ENCODE assay signal across 10 mouse cellular contexts in genomic region chr1:131882787-131883186, GRCm38 (mm10). TPM values are rescaled to one million over a fixed set of nuclear protein-coding genes. Genes with fewer than 3 reads are reported as not detected.
A peak's percentile ranks its signal among the peaks of the same experiment; 100 is the strongest.
DNase-seq lines count a peak whose midpoint lies in the region; ATAC-seq and TF ChIP-seq lines count a peak whose summit lies in the region.
"Had no signal": no experiment of that assay in that cellular context is flagged by ENCODE, and none has a peak within 500 bp of the region (broad histone marks: within the 10 kb centered on the region; RNA-seq: fewer than 3 reads in every experiment).

No protein-coding gene starts in this region.

- peak; percentile 73 for TF ChIP-seq RAD21 in CH12.LX (IDR thresholded peaks at IDR 0.05; ENCODE audit: low read depth, low read length)

- no peaks in the 10 kb centered on the region for H3K4me1 ChIP-seq in heart, postnatal 0 days (ENCODE audit: control insufficient read depth, insufficient read depth)
- H3K4me1 ChIP-seq in heart, embryonic 11.5 days (ENCODE audit: control insufficient read depth, insufficient read depth, low read length): no peaks in the 10 kb centered on the region
- H3K4me1 ChIP-seq in CH12.LX (ENCODE audit: control insufficient read depth in 1 of 2, insufficient read depth in 2 of 2): peaks cover 0 to 4% of the 10 kb centered on the region in 2 experiments; a peak in 1 of 4 replicates
- H3K4me1 ChIP-seq in hindbrain, embryonic 12.5 days: peaks cover 8% of the 10 kb centered on the region; the same call in 1 of the 2 replicates
- H3K4me1 ChIP-seq: hindbrain, embryonic 15.5 days; neural tube, embryonic 12.5 days had no signal

- TF ChIP-seq CTCF in heart, postnatal 0 days (IDR thresholded peaks at IDR 0.05; ENCODE audit: low read depth): peak; percentile 35
- TF ChIP-seq CTCF in CH12.LX (conservative IDR thresholded peaks at IDR 0.05 in 1 of 2, IDR thresholded peaks at IDR 0.05 in 1 of 2; ENCODE audit: low read depth in 2 of 2, low read length in 2 of 2): peak; percentile 71 to 86

- no peak for TF ChIP-seq EP300 in heart, postnatal 0 days (IDR thresholded peaks at IDR 0.05; ENCODE audit: low read depth)
- TF ChIP-seq EP300 in CH12.LX (IDR thresholded peaks at IDR 0.05; ENCODE audit: low read length): no peak

- no peak overlapping the region for H3K4me3 ChIP-seq in heart, postnatal 0 days (ENCODE audit: low read depth, low read length)
- H3K4me3 ChIP-seq in heart, embryonic 11.5 days (ENCODE audit: low read depth, low read length): no peak overlapping the region
- no peak overlapping the region for H3K4me3 ChIP-seq in CH12.LX (replicated peaks in 1 of 3; ENCODE audit: low read depth in 2 of 3, low read length in 2 of 3, poor library complexity in 1 of 3)
- H3K4me3 ChIP-seq in hindbrain, embryonic 12.5 days: no peak overlapping the region
- H3K4me3 ChIP-seq: hindbrain, embryonic 15.5 days; neural tube, embryonic 12.5 days had no signal

- dilution Hi-C loops in CH12.LX (cut with MboI; ENCODE audit: extremely low pct_ligation_motif_present, extremely low pct_unique_long_range_greater_than_20kb, low sequenced_read_pairs): no loop called here

- H3K4me2 ChIP-seq in heart, postnatal 0 days (ENCODE audit: low read depth, low read length): no peak overlapping the region
- H3K4me2 ChIP-seq in heart, embryonic 11.5 days: no peak overlapping the region
- no peak overlapping the region for H3K4me2 ChIP-seq in CH12.LX (ENCODE audit: insufficient read depth, low read depth, poor library complexity, severe bottlenecking)
- H3K4me2 ChIP-seq in hindbrain, embryonic 12.5 days (replicated peaks): no peak overlapping the region
- H3K4me2 ChIP-seq: hindbrain, embryonic 15.5 days; neural tube, embryonic 12.5 days had no signal

- H3K27me3 ChIP-seq in heart, postnatal 0 days (ENCODE audit: control insufficient read depth, insufficient read depth, low read length): no peaks in the 10 kb centered on the region
- no peaks in the 10 kb centered on the region for H3K27me3 ChIP-seq in heart, embryonic 11.5 days (ENCODE audit: control insufficient read depth, insufficient read depth, low read length)
- no peaks in the 10 kb centered on the region for H3K27me3 ChIP-seq in CH12.LX (replicated peaks)
- no peaks in the 10 kb centered on the region for H3K27me3 ChIP-seq in hindbrain, embryonic 12.5 days
- H3K27me3 ChIP-seq: hindbrain, embryonic 15.5 days; neural tube, embryonic 12.5 days had no signal

- in situ Hi-C loops in CH12.LX (cut with MboI; ENCODE audit: low pct_ligation_motif_present, low pct_unique_long_range_greater_than_20kb, low sequenced_read_pairs): no loop called here

- no peaks in the 10 kb centered on the region for H3K36me3 ChIP-seq in heart, postnatal 0 days (replicated peaks; ENCODE audit: control insufficient read depth, insufficient read depth, low read length)
- no peaks in the 10 kb centered on the region for H3K36me3 ChIP-seq in heart, embryonic 11.5 days (ENCODE audit: control insufficient read depth, insufficient read depth, low read length)
- H3K36me3 ChIP-seq in CH12.LX (replicated peaks in 1 of 2; ENCODE audit: control insufficient read depth in 1 of 2, insufficient read depth in 1 of 2, low read length in 1 of 2): no peaks in the 10 kb centered on the region
- H3K36me3 ChIP-seq in hindbrain, embryonic 12.5 days: no peaks in the 10 kb centered on the region
- H3K36me3 ChIP-seq: hindbrain, embryonic 15.5 days; neural tube, embryonic 12.5 days had no signal

- DNase-seq in heart, postnatal 0 days (ENCODE audit: low spot score): no peak
- peak; percentile 41 for DNase-seq in CH12.LX (ENCODE audit: extremely low read depth)
- DNase-seq in naive thymus-derived CD4-positive, alpha-beta T cell, adult 2 months (ENCODE audit: low read depth): peak; percentile 70
- no peak for DNase-seq in layer of hippocampus, adult 9-10 months (ENCODE audit: low spot score)

- TF ChIP-seq POLR2A in CH12.LX (IDR thresholded peaks at IDR 0.05; ENCODE audit: low read depth, low read length): no peak

- no peak overlapping the region for H3K9ac ChIP-seq in heart, postnatal 0 days (replicated peaks; ENCODE audit: low read depth, low read length)
- no peak overlapping the region for H3K9ac ChIP-seq in heart, embryonic 11.5 days (ENCODE audit: low read depth, low read length)
- no peak overlapping the region for H3K9ac ChIP-seq in CH12.LX (ENCODE audit: insufficient read depth, low read depth)
- no peak overlapping the region for H3K9ac ChIP-seq in hindbrain, embryonic 12.5 days
- H3K9ac ChIP-seq: hindbrain, embryonic 15.5 days; neural tube, embryonic 12.5 days had no signal

- no peaks in the 10 kb centered on the region for H3K79me2 ChIP-seq in CH12.LX (replicated peaks; ENCODE audit: control insufficient read depth, extremely low read depth, insufficient read depth, poor library complexity, severe bottlenecking)

- ATAC-seq in heart, postnatal 0 days (ENCODE audit: insufficient read depth, low read depth): no peak
- no peak for ATAC-seq in heart, embryonic 11.5 days (replicated peaks; ENCODE audit: insufficient number of reproducible peaks, low FRiP score, low TSS enrichment)
- ATAC-seq in common myeloid progenitor, adult 5-6 weeks (replicated peaks; ENCODE audit: low read depth, poor library complexity, severe bottlenecking): 0 out of 2 replicates have a peak, but pooled peaks have one; percentile 47
- ATAC-seq in cerebellum, adult (ENCODE audit: insufficient number of reproducible peaks, low FRiP score, low TSS enrichment): no peak
- no peak for ATAC-seq in hindbrain, embryonic 12.5 days (ENCODE audit: low FRiP score)

- H3K27ac ChIP-seq in heart, postnatal 0 days (ENCODE audit: low read depth): no peak overlapping the region
- H3K27ac ChIP-seq in heart, embryonic 11.5 days (ENCODE audit: low read depth, low read length): no peak overlapping the region
- H3K27ac ChIP-seq in CH12.LX (ENCODE audit: insufficient read depth, low read depth): no peak overlapping the region
- H3K27ac ChIP-seq in hindbrain, embryonic 12.5 days: no peak overlapping the region
- H3K27ac ChIP-seq: hindbrain, embryonic 15.5 days; neural tube, embryonic 12.5 days had no signal

- 48% methylated on average over 2 of the region's 2 CpGs for WGBS in heart, postnatal 0 days
- WGBS in heart, embryonic 11.5 days (ENCODE audit: insufficient replicate concordance): 43% methylated on average over 2 of the region's 2 CpGs
- 58% methylated on average over 2 of the region's 2 CpGs for WGBS in hindbrain, embryonic 12.5 days

- no peaks in the 10 kb centered on the region for H3K9me3 ChIP-seq in heart, postnatal 0 days (replicated peaks; ENCODE audit: control insufficient read depth, low read length)
- H3K9me3 ChIP-seq in heart, embryonic 11.5 days (replicated peaks; ENCODE audit: control insufficient read depth, low read length): no peaks in the 10 kb centered on the region
- H3K9me3 ChIP-seq in CH12.LX (replicated peaks; ENCODE audit: low read length): no peaks in the 10 kb centered on the region
- no peaks in the 10 kb centered on the region for H3K9me3 ChIP-seq in hindbrain, embryonic 12.5 days (replicated peaks)
- H3K9me3 ChIP-seq: hindbrain, embryonic 15.5 days; neural tube, embryonic 12.5 days had no signal

TF ChIP-seq in CH12.LX, 34 proteins besides CTCF, POLR2A, EP300 and RAD21:
- TF ChIP-seq TCF12 (IDR thresholded peaks at IDR 0.05; ENCODE audit: low read depth, low read length) (no peak), ZC3H11A (IDR thresholded peaks at IDR 0.05; ENCODE audit: low read depth, low read length) (no peak), PAX5 (IDR thresholded peaks at IDR 0.05; ENCODE audit: low read length) (no peak), SMC3 (IDR thresholded peaks at IDR 0.05; ENCODE audit: low read depth, low read length) (peak; percentile 59), NELFE (IDR thresholded peaks at IDR 0.05; ENCODE audit: low read depth, low read length) (no peak), CHD2 (IDR thresholded peaks at IDR 0.05; ENCODE audit: low read length) (no peak), GABPA (IDR thresholded peaks at IDR 0.05; ENCODE audit: insufficient replicate concordance, low read depth, low read length) (no peak), E2F4 (IDR thresholded peaks at IDR 0.05; ENCODE audit: insufficient replicate concordance, low read depth, low read length) (no peak)
TF ChIP-seq in CH12.LX: peak in this region for 1.

RNA-seq across cellular contexts. Expression of gene Rab29, which starts 15.8 kb away (rescaled TPM):
- total RNA-seq in heart, postnatal 0 days (2014; rRNA removed; ENCODE audit: low replicate concordance): 14.7 and 16.6 TPM in 2 replicates
- polyA plus RNA-seq in heart, postnatal 0 days (2015; fragmentation: Nextera tagmentation; extraction: Ambion mirVana): 18.8 and 21.1 TPM in 2 replicates
- 10.3 and 13.6 TPM in 2 replicates for polyA plus RNA-seq in heart, embryonic 11.5 days (2014; fragmentation: Nextera tagmentation; extraction: Ambion mirVana)
- total RNA-seq in CH12.LX (2012; rRNA removed): 10.8 and 11.5 TPM in 2 replicates
- 16.4 and 17.8 TPM in 2 replicates for total RNA-seq in CH12.LX (2014; rRNA removed)
- 14.8 and 15.6 TPM in 2 replicates for polyA plus RNA-seq in CH12.LX (2012; ENCODE audit: insufficient read length, low read depth)
- total RNA-seq in common myeloid progenitor, adult 5-6 weeks (2017): 20.0 and 27.5 TPM in 2 replicates
- polyA plus RNA-seq in hindbrain, embryonic 12.5 days (2016; fragmentation: Nextera tagmentation; extraction: Ambion mirVana): 11.0 and 14.1 TPM in 2 replicates

RNA-seq across cellular contexts. Expression of gene Nucks1, which starts 27.5 kb away (rescaled TPM):
- total RNA-seq in heart, postnatal 0 days (2014; rRNA removed; ENCODE audit: low replicate concordance): 58.2 and 73.2 TPM in 2 replicates
- 24.6 and 27.0 TPM in 2 replicates for polyA plus RNA-seq in heart, postnatal 0 days (2015; fragmentation: Nextera tagmentation; extraction: Ambion mirVana)
- polyA plus RNA-seq in heart, embryonic 11.5 days (2014; fragmentation: Nextera tagmentation; extraction: Ambion mirVana): 33.2 and 36.1 TPM in 2 replicates
- total RNA-seq in CH12.LX (2012; rRNA removed): 87.4 and 99.4 TPM in 2 replicates
- total RNA-seq in CH12.LX (2014; rRNA removed): 267 and 274 TPM in 2 replicates
- 96.9 and 99.6 TPM in 2 replicates for polyA plus RNA-seq in CH12.LX (2012; ENCODE audit: insufficient read length, low read depth)
- total RNA-seq in common myeloid progenitor, adult 5-6 weeks (2017): 388 and 411 TPM in 2 replicates
- 97.4 and 103 TPM in 2 replicates for polyA plus RNA-seq in hindbrain, embryonic 12.5 days (2016; fragmentation: Nextera tagmentation; extraction: Ambion mirVana)

RNA-seq across cellular contexts. Expression of gene Slc41a1, which starts 55.5 kb away (rescaled TPM):
- 24.2 and 29.7 TPM in 2 replicates for total RNA-seq in heart, postnatal 0 days (2014; rRNA removed; ENCODE audit: low replicate concordance)
- 9.0 and 10.3 TPM in 2 replicates for polyA plus RNA-seq in heart, postnatal 0 days (2015; fragmentation: Nextera tagmentation; extraction: Ambion mirVana)
- 6.4 and 8.7 TPM in 2 replicates for polyA plus RNA-seq in heart, embryonic 11.5 days (2014; fragmentation: Nextera tagmentation; extraction: Ambion mirVana)
- total RNA-seq in CH12.LX (2012; rRNA removed) (8.8 and 10.4 TPM in 2 replicates), CH12.LX (2014; rRNA removed) (5.2 and 6.3 TPM in 2 replicates)
- polyA plus RNA-seq in CH12.LX (2012; ENCODE audit: insufficient read length, low read depth): 9.4 and 10.7 TPM in 2 replicates
- total RNA-seq in common myeloid progenitor, adult 5-6 weeks (2017): 6.7 and 7.8 TPM in 2 replicates
- 11.5 and 12.2 TPM in 2 replicates for polyA plus RNA-seq in hindbrain, embryonic 12.5 days (2016; fragmentation: Nextera tagmentation; extraction: Ambion mirVana)

Comparison
In these comparisons a context has a peak if more than half of its experiments do, and no peak if none do; other contexts are left out.
1. DNase-seq: peak in CH12.LX (single experiment) and naive thymus-derived CD4-positive, alpha-beta T cell, adult 2 months (single experiment); none in heart, postnatal 0 days (single experiment) and layer of hippocampus, adult 9-10 months (single experiment).